Mouse (Mus musculus) MEL (cell line): ENCODE measurements around the gene A630023A22Rik.

ENCODE experiments used
- CTCF ChIP-seq, 3 experiments: IDR thresholded peaks in 2 of 3; conservative IDR thresholded peaks in 1 of 3; 2 replicates each; pipeline ENCODE4 v1.5.1; 2011 to 2012; ENCODE audit warnings: low read length in 3 of 3, low read depth in 2 of 3, mild to moderate bottlenecking in 2 of 3, improper control_type of control experiment in 1 of 3, inconsistent platforms in 1 of 3, mixed read lengths in 1 of 3, moderate library complexity in 1 of 3; ENCODE audit not compliant: control insufficient read depth in 1 of 3, insufficient read depth in 1 of 3, poor library complexity in 1 of 3, severe bottlenecking in 1 of 3
- EP300 ChIP-seq, 2 experiments: IDR thresholded peaks; 2 replicates each; pipeline ENCODE4 v1.6.1; 2011; ENCODE audit warnings: improper control_type of control experiment in 2 of 2, low read length in 2 of 2, low read depth in 1 of 2, mild to moderate bottlenecking in 1 of 2
- KAT2A ChIP-seq: conservative IDR thresholded peaks from 2 replicates; pipeline ENCODE4 v1.6.1; 2012; ENCODE audit warnings: low read depth, low read length, improper control_type of control experiment, inconsistent platforms
- MAX ChIP-seq: IDR thresholded peaks from 2 replicates; pipeline ENCODE4 v1.6.1; 2011; ENCODE audit warnings: low read length, improper control_type of control experiment
- MEF2A ChIP-seq: IDR thresholded peaks from 2 replicates; pipeline ENCODE4 v1.6.1; 2014; ENCODE audit warnings: low read depth, mild to moderate bottlenecking, inconsistent platforms, low read length, improper control_type of control experiment; ENCODE audit not compliant: poor library complexity, insufficient replicate concordance, severe bottlenecking; ENCODE audit errors: extremely low read depth
- NRF1 ChIP-seq: IDR thresholded peaks from 2 replicates; pipeline ENCODE4 v1.6.1; 2014; ENCODE audit warnings: low read depth, mild to moderate bottlenecking, inconsistent platforms, low read length, improper control_type of control experiment, moderate library complexity; ENCODE audit not compliant: poor library complexity, insufficient read depth, severe bottlenecking
- POLR2A ChIP-seq, 2 experiments: IDR thresholded peaks; 2 replicates each; pipeline ENCODE4 v1.6.1; 2011 to 2012; ENCODE audit warnings: low read length in 2 of 2, mild to moderate bottlenecking in 2 of 2, control low read depth in 1 of 2, improper control_type of control experiment in 1 of 2, low read depth in 1 of 2, moderate library complexity in 1 of 2; ENCODE audit not compliant: control insufficient read depth in 1 of 2, insufficient read depth in 1 of 2, poor library complexity in 1 of 2
- POLR2AphosphoS2 ChIP-seq: IDR thresholded peaks from 2 replicates; pipeline ENCODE4 v1.6.1; 2011; ENCODE audit warnings: low read length, improper control_type of control experiment
- RCOR1 ChIP-seq: IDR thresholded peaks from 2 replicates; pipeline ENCODE4 v1.6.1; 2012; ENCODE audit warnings: low read depth, mild to moderate bottlenecking, inconsistent platforms, low read length, improper control_type of control experiment
- TAL1 ChIP-seq: IDR thresholded peaks from 2 replicates; pipeline ENCODE4 v1.6.1; 2012; ENCODE audit warnings: mild to moderate bottlenecking, inconsistent platforms, low read length, moderate library complexity, mixed read lengths
- ZNF384 ChIP-seq: IDR thresholded peaks from 2 replicates; pipeline ENCODE4 v1.6.1; 2012; ENCODE audit warnings: low read depth, mild to moderate bottlenecking, inconsistent platforms, low read length, improper control_type of control experiment

GRCm38 (mm10) chr14:34091475-34091874 is 11.1 kb downstream of the A630023A22Rik start:
- TF ChIP-seq MAX (no peak), KAT2A (no peak), POLR2A (IDR thresholded peaks at IDR 0.05; ENCODE audit: control insufficient read depth in 1 of 2, insufficient read depth in 1 of 2, low read depth in 1 of 2, low read length in 2 of 2, poor library complexity in 1 of 2) (no peak), NRF1 (no peak), TAL1 (no peak), RCOR1 (no peak), ZNF384 (no peak), EP300 (IDR thresholded peaks at IDR 0.05; ENCODE audit: low read depth in 1 of 2, low read length in 2 of 2) (no peak), POLR2AphosphoS2 (no peak), CTCF (IDR thresholded peaks at IDR 0.05 in 2 of 3, conservative IDR thresholded peaks at IDR 0.05 in 1 of 3; ENCODE audit: control insufficient read depth in 1 of 3, insufficient read depth in 1 of 3, low read depth in 2 of 3, low read length in 3 of 3, poor library complexity in 1 of 3, severe bottlenecking in 1 of 3) (no peak), MEF2A (no peak)
